Mouse (Mus musculus) layer of hippocampus, adult 8-10 months (tissue): Measurements from ENCODE around the gene Trip11. TPM values are rescaled to one million over a fixed set of nuclear protein-coding genes. Genes with fewer than 3 reads are reported as not detected.

ENCODE experiments used
- DNase-seq, 2 experiments: peaks; one replicate each; pipeline ENCODE4 v3.0.0; 2022; ENCODE audit warnings: low spot score in 2 of 2
- total RNA-seq, 4 experiments: library from RNA; stranded (reverse); gene quantifications; 2 replicates each; pipeline ENCODE4 v1.2.4; 2022

Gene Trip11
- total RNA-seq, 4 experiments from 2014 or later = 30.9 to 36.2 (median 33.2) TPM

GRCm38 (mm10) chr12:101898966-101899365 is 14.1 kb downstream of the Trip11 start:
- no peak for DNase-seq

DNA sequence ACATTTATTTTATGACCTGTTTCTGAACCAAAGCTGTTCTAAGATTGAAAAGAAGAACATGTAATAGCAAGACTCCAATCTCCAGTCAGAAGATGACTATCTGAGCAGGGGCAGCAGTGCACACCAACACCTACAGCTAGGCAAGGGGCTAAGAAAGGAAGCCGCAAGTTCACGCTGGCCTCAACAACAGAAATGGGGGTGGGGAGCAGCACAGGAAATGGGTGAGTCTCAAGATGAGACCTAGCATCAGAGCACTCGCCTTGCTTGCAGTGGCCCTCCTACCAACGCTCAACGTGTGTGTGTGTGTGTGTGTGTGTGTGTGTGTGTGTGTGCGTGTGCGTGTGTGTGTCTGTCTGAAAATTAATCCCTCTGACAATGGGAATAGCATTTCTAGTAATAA is 16.0 kb downstream of the Trip11 start:
- DNase-seq = no peak

DNA sequence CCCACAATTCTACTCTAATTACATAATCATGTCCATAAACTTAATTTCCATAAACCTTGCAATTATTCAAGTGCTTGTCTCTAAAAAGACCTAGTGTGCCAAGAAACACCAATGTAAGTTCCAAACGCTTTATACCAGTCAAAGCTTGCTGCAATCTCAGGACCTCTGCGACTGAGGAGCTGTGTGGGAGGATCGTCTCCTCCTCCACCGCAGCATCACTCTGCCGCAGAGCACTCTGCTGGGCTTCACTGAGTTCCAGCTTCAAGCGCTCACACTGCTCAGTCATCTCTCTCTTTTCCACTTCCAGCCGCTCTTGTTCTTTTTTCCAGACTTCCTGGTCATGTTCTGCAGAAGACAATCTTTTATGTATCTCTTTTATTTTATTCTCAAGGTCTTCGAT is 19.8 kb downstream of the Trip11 start:
- DNase-seq = no peak

- DNase-seq = no peak
Measured at GRCm38 (mm10) chr12:101892832-101893231, 20.2 kb downstream of the Trip11 start.

- no peak for DNase-seq
Measured at GRCm38 (mm10) chr12:101891066-101891465, 22.0 kb downstream of the Trip11 start.

- no peak for DNase-seq
Measured at GRCm38 (mm10) chr12:101889351-101889750, 23.7 kb downstream of the Trip11 start.

DNA sequence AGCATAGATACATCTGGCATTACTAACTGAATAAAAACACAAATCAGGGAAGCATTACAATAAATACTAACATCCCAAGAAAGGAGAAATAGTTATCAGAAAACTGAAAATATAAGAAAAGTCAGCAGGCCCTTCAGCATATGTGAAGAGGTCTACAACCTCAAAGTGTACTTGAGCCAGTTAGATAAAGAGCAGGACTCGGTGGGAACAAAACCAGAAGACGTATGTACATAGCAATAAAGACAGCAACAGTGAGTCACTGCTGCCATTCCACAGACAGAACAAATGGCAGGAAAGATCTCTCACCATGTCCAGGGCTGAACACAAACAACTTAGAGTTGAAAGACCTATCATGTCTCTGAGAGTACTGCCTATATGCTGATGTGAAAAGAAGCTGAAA is 24.8 kb downstream of the Trip11 start:
- DNase-seq = no peak

DNA sequence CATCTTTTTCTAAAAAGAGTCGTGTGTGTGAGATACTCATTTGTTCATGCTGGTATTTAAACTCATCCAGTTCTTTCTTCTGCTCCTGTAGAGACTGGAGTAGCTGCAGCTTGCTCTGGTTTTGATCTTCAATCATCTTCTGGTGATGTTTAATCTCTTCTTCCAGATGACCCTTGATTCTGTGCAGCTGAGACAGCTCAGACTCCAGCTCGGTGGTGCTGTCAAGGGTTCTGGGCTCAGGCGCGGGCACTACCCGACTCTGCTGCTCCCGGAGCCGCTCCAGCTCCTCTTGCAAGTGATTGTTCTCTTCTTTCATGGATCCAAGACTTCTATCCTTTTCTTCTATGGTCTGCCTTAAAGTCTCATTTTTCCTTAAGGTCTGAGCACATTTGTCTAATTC is 28.1 kb downstream of the Trip11 start:
- no peak for DNase-seq

GRCm38 (mm10) chr12:101876374-101876773 is 36.7 kb downstream of the Trip11 start:
- no peak for DNase-seq

GRCm38 (mm10) chr12:101875107-101875506 is 38.0 kb downstream of the Trip11 start:
- no peak for DNase-seq

- DNase-seq = no peak
Measured at GRCm38 (mm10) chr12:101862286-101862964, 50.6 kb downstream of the Trip11 start.

- DNase-seq = no peak
Measured at GRCm38 (mm10) chr12:101860256-101860655, 52.8 kb downstream of the Trip11 start.

DNA sequence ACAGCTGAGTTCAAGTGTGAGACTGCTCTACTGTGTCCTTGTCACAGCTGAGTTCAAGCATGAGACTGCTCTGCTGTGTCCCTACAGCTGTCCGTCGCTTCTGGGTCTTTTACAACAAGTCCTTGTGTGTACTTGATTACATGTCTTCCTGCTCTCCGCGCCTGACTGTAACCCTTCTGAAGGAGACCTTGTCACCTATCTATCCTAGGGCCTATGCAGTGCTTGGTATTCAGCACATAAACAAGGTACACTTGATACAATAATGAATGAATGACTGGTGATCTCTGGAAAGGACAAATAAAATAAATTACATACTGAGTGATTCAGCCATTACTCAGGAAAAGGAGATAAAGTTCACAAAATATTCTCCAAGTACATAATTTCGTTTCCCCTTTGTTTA is 55.1 kb downstream of the Trip11 start:
- no peak for DNase-seq

- no peak for DNase-seq
Measured at GRCm38 (mm10) chr12:101854336-101854735, 58.7 kb downstream of the Trip11 start.

DNA sequence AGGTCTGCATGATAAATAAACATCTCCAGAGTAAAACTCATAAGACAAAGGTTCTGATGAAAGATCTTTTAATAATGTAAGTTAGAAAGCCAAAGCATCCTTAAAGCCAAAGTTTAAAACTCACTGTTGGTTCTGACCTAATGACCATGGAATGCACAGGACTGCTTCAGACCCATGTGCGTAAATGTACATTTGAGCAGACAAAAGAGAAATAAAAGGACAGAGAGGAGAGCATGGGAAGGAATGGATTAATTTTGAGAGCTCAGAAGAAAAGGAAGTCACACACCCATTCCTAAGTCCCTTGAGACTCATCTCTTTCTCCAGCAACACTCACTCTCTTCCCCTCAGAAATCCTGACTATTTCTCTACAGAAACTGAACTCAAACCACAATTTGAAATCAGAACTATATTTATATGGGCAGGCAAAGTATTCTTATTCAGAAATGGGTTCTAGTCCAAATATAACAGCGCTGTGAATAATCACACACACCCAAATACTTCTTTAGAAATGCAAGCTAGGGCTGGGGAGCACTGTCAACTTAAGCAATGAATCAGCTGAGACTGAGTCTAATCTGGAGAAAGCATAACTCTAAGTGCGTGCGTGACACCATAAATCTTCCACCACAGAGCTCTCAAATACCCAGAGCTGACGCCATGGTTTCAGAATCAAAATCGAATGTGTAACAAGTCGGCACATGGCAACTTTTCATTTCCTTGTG is 61.1 kb downstream of the Trip11 start:
- no peak for DNase-seq

DNA sequence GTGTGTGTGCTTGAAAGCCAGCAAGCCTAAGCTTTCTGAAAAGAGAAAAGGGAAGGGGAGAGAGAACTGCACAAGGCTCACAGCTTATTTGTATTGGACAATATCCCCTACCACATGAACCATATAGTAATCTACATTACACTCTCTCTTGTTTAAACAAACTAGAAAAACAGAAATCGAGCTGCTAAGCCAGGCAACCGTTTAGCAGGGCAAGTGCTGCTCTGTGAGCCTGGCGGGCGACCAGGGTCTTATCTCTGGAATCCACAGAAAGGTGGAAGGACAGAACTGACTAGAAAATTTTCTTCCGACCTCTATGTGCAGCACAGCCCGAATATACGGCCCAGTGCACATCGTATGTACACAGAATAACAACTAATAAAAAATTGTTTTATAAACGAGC is 61.8 kb downstream of the Trip11 start:
- DNase-seq = no peak

GRCm38 (mm10) chr12:101836546-101837274 is 76.4 kb downstream of the Trip11 start:
- no peak for DNase-seq

- DNase-seq = no peak
Measured at GRCm38 (mm10) chr12:101834715-101835114, 78.4 kb downstream of the Trip11 start.

DNA sequence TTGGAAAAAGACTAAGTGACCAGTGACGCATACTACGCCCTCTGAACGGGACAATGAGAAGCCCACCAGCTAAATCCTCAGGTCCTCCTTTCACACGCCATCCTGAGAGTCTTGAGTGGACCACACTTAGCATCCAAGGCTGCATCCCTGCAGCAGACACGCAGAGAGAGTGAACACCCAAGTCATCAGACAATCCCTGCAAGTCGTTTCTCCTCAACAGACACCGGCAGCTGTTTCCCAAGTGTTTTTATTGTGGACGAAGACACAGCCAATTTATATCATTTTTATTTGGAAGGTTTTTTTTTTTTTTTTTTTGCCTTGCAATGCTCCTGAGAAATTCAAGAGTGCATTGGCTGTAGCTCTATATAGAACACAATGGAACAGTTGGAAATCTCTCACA is 79.3 kb downstream of the Trip11 start:
- no peak for DNase-seq

DNA sequence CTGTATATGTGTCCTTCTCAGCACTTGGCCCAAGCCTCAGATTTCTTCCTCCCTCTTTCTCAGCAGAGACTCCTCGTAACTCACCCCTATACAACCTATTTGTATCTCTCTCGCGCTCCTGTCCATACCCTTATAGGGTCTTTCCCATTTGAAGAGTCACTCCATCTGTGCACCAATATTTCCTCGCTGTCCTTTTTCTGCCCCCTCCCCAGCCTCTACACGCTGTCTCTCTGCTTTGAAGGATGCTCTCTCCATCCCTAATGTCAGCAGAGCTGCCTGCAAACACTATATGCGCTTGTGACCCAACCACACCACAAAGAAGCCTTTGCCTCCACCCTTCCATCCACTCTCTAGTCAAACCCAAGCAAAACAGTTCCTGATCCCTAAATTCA is 80.0 kb downstream of the Trip11 start:
- DNase-seq = no peak

- no peak for DNase-seq
Measured at GRCm38 (mm10) chr12:101832179-101833114, 80.6 kb downstream of the Trip11 start.
